Mouse (Mus musculus) kidney, postnatal 4 days (tissue): Measurements from ENCODE around the gene Slc43a1.
"Not testable (repeated sequence)": the region's sequence is repeated elsewhere in the genome, so short reads cannot be mapped to it uniquely, and the experiment has no call there.

ENCODE experiments used
- DNase-seq, 2 experiments: peaks; one replicate each; pipeline ENCODE4 v3.0.0; 2021; ENCODE audit warnings: mixed read lengths in 2 of 2

Slc43a1 gene

GRCm38 (mm10) chr2:84838593-84838949 lies at the start of gene Slc43a1:
Gene Slc43a1, plus strand, starts transcription at chr2:84838850.
- no peak for DNase-seq

DNA sequence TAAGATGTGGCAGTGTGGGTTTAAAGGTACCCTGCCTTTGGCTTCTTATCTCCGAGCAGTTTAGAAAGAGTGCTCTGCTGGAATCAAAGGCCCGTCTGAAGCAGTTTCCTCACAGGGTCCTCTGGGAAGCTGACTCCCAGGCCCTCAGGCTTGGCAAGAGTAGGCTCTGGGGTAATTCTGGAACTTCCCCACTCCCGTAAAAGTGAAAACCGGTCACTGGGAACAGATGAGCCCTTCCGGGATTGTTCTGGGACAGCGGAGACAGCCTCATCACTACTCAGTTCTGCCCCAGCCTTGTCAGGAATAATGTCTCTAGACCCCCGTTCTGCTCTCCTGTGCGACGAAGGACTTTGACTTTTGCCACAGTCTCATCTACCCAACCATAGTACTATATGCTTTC lies 48.2 kb upstream of the Slc43a1 start:
- DNase-seq = no peak

DNA sequence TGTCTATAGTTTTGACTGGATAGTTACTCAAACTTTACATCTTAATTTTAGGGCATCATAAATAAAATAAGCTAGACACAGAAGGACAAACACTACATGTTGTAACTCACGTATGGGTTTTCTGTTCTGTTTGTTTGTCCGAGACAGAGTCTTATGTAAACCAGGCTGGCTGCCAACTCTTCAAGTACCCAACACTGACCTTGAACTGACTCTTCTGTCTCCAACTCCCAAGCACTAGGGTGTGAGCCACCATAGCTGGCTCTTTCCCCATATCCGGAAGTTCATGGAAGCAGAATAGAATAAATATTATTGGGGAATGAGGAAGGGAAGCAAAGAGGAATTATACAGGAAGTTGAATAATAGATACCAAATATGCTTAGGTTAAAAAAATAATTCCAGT lies 46.1 kb upstream of the Slc43a1 start:
- no peak for DNase-seq

DNA sequence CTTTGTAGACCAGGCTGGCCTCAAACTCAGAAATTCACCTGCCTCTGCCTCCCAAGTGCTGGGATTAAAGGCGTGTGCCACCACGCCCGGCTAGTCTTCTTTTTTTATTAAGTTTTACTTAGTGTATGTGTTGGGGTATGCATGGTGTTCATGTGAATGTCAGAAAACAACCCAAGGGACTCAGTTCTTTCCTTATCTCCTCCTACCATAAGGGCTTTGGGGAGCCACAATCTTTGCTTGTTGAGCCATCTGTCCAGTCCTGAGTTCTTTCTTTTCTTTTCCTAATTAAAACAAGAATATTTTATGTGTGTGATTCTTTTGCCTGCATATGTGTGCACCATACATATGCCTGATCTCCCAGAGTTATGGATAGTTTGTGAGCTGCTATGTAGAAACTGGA lies 45.5 kb upstream of the Slc43a1 start:
- no peak for DNase-seq

- no peak for DNase-seq
Observed at GRCm38 (mm10) chr2:84793871-84794270, 44.8 kb upstream of the Slc43a1 start.

GRCm38 (mm10) chr2:84797833-84798492 lies 40.7 kb upstream of the Slc43a1 start:
- peak; percentile 85 to 88 for DNase-seq

DNA sequence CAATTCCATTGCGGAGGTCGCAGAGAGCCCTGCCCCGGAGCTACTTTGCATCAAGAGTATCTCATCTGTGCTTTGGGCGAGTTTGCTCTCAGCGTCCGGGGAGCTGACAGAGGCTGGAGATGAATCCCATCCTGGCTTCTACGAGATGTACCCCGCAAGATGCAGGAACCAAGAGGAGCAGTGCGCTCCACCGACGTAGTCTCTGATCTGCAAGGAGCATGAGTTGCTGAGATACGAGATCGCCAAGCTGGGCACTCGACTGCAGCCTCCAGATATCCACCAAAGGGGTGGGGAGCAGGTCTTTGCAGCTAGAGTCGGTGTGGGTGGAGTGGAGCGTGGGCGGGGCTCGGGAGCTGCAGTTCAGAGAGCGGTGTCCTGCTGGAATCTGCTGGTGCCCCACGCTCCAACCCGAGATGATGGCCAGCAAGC lies 40.1 kb upstream of the Slc43a1 start, which contains the start of gene Ube2l6:
Gene Ube2l6, plus strand, starts transcription at position 336 of the 429 bp plus-strand sequence.
- peak; percentile 79 to 86 for DNase-seq

DNA sequence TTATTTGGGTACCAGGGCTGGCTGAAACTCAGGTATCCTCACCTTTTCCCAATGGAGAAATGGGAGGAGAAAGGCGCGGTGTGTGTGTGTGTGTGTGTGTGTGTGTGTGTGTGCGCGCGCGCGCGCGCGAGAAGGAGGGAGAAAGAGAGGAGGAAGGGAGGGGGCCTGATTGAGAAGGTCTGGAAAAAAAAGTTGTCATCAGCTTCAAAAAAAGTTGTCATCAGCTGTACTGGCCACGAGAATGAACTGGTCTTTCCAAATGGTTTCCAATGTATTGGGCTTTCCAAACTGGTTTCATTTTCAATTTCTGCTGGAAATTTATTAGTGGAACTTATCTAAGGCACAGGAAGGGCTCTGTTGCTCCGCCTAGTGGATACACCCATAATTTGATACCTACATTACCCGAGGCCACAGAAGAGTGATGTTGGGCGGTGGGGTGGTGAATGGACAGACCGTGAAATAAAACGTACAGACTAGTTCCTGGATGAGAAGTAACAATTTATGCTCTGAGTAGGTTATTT lies 39.5 kb upstream of the Slc43a1 start:
- DNase-seq = peak; percentile 69 to 81

DNA sequence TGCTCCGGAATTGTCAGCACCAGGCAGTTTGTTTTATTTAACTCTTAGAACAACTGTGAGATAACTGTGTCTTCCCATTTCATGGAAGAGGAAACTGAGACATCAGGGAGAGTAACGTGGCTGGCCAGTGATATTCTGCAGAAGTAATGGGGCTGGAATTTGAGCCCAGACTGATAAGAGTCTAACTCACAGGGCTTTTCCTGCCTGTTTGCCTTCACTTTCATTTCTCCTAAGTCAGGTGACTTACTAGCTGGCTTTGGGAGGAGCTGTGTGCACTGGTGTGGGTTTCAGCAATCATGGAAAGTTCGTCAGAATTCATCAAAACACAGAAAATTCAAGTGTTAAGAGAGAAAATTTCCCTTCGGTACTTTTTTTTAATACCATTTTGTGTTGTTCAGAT lies 38.3 kb upstream of the Slc43a1 start:
- DNase-seq = no peak

DNA sequence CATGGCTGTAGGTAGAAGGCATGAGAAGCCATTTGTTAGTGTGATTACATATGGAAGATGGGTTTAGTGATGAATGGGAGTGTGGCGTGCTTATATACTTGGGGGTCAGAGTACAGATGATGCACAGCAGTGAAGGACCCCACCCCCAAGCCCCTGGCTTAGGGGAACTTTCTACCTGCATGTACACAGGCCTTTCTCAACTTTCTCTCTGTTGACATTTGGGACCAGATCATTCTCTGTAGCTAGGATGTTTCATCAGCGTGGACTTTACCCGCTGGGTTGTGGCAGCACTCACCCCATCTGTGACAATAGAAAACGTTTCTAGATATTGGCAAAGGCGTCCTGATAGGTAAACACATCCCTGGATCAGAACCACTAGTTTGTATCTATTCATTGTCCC lies 37.4 kb upstream of the Slc43a1 start:
- DNase-seq = not testable (repeated sequence)

DNA sequence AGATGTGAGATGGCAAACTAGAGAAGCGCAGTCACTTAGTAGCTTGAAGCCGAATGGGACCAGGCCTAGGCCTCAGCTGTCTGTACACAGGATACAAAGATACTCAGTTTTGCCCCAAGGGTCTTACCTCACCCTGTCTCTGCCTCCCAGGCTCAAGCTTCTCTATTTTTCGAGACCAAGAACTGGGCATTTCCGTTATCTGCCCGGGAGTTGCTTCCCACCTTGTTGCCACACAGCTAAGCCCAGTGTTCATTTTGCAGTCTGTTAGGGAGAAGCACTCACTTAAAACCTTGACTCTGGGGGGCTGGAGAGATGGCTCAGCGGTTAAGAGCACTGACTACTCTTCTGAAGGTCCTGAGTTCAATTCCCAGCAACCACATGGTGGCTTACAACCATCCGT lies 34.7 kb upstream of the Slc43a1 start:
- no peak for DNase-seq

DNA sequence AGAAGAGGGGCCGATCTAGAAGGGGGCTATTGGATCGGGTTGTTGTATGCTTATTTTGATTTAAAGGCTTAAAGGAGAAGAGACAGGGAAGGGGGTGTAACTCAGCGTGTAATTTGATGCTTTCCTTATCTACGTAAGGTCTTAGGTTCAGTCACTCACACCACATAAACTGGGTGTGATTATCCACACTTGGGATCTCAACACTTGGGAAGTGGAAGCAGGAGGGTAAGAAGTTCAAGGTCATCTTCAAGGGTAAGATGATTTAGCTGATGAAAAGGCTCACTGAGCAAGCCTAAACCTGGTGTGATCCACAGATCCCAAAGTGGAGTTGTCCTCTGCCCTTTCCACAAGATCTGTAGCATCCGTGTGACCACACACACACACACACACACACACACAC lies 32.1 kb upstream of the Slc43a1 start:
- no peak for DNase-seq

GRCm38 (mm10) chr2:84809330-84809729 lies 29.3 kb upstream of the Slc43a1 start:
- DNase-seq = no peak

DNA sequence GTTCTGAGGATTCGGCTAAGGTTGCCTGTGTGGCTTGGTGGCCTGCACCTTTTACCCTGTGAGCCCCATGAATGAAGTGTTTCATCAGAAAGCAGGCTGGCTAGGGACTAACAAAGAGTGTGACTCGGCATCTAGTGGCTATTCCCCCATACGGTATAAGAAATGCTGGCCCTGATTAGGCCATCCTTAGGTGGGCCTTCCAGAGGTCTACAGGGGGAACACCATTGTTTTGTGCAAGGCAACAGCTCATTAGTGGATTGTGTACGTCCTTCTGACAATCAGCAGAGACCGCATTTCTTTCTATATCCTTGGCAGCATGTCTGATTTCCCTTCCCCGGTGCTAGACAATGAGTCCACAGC lies 28.1 kb upstream of the Slc43a1 start:
- DNase-seq = no peak

DNA sequence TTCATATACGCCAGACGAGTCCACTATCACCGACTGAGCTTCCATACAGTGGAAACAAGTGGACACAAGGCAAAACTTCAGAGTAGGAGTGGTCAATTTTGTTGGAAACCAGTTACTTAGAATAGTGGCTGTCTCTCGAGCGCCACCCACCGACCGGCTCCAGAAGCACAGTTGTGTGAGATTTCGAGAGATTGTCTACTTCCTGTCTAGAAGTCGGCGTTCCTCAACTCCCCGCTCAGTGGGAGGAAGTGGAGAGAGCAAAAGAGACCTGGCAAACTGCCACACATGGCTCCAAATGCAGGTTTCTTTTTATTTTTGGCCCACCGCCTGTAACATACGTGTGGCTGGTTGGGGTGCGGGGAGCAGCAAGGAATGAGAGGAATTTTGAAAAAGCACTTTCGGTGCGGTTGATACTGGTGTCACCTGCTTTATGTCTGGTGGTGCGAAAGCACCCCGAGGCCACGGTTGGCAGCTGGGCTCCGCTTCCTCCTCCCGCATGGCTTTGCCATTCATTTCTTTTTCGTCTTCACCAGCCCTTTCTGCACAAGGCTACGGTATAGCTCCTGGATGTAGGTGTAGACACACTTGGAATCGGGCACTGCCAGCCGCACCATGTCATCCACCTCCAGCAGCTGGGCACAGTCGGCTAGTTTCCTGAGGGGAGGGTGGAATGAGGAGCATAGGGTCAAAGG lies 27.6 kb upstream of the Slc43a1 start:
- DNase-seq = peak; percentile 91 to 93

DNA sequence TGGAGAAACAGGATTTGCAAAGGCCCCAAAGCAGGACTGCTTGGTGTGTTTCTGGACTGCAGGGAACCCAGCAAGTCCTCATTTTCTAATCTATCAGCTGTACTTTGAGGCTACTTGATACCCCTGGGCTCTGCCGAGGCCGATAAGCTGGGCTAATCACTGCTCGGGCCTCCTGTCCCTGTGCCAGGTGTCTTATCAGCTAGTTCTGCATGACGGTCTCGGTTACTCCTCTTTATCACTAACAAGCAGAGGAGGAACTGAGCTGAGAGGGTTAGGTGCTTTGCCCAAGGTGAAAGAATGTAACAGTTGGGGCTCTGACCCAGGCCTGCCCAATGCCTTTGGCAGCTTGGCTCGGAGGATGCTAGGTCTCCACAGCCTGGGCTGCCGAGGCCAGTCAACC lies 26.8 kb upstream of the Slc43a1 start:
- no peak for DNase-seq

DNA sequence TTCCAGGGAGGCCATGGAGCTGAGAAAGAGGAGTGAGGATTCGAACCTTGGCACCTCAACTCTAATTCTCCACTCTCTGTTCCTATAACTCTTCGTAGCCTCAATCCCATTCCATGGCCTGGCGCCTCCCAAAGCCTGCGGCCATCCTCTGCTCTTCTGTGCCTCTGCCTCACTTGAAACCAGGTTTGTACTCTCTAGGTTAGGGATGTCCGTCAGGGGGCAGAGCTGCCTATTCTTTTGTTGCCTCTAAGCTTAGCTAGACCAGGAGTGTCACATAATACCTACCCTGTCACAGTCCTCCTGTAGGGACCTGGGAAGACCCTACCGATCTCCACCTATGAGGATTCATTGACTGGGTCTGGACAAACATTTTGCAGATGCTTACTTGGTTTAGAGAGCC lies 26.0 kb upstream of the Slc43a1 start:
- no peak for DNase-seq

DNA sequence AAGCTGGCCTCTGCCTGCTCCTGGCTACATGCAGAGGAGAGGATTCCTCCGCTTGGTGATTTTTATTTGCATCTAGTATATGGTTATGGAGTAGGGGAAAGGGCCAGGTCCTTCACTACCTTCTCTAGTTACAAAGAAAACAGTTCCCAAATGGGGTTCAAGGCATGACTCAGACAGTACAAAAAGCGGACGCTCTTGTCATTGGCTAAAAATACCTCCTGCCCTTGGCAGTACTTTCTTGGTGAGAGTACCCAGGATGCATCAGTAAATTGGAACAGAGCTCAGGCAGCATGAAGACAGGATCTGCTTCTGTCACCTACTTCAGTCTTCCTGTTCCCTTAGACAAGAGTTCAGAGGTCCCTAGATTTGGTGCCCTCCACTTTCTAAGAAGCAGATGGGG lies 18.8 kb upstream of the Slc43a1 start:
- no peak for DNase-seq

GRCm38 (mm10) chr2:84822552-84822951 lies 16.1 kb upstream of the Slc43a1 start, which contains the start of gene Smtnl1:
Gene Smtnl1, minus strand, starts transcription at chr2:84822652.
- no peak for DNase-seq

DNA sequence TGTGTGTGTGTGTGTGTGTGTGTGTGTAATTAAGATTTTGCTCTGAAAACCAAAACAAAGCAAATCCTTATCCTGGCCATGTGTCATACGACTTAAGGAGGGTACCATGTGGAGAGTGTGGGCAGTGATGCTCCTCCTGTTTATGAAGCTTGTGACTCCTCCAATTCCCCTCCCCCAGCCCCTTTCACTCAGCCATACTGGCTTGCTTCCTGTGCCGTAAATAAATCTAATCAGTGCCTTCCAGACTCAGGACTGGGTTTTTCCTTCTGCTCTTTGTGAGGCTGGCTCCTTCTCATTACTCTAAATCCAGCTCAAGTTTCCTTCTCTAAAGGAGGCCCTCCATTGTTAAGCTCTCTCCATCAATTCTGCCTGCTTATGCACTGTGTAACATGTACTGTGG lies 15.4 kb upstream of the Slc43a1 start:
- no peak for DNase-seq

DNA sequence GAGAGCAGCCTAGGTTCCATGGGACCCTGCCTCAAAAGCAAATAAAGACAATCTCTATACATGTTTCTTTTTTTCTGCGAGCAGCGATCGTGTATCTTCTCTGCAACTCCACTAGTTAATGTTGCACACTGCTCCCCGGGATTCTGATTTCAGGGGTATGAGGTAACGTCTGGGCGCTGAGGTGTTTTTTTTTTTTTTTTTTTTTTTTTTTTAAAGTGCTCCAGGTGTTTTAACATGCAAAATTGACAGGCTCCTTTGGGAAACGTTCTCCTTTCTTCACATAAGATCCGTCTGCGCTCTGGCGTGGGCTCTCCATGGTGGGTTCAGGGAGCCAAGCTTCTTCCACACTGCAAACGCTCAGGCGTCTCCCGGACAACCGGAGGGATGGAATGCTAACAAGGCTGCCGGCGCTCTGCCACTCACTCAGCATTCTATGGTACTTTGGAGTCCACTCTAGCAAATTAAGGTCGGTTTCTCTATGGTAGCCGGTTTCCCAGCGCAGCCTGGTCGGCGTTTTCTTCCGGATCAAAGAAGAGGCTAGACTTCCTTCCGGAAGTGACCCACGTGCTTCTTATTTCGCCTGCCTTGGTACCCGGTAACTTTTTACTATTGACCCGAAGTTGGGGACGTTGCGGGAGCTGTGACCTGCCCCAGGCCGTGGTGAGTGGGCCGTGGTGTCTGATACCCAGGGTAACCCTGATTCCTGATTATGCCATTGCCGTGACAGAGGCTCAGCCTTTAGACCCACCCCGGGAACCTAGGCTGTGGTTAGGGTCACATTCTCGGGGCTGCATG lies 12.0 kb upstream of the Slc43a1 start, which contains the start of gene Timm10:
Gene Timm10, plus strand, starts transcription at position 510 of the 795 bp plus-strand sequence.
- DNase-seq = peak; percentile 82 to 91

GRCm38 (mm10) chr2:84827283-84827920 lies 11.2 kb upstream of the Slc43a1 start:
- DNase-seq = peak in 1 of 2 experiments; percentile 42
